Mouse (Mus musculus) liver, adult 2 months (tissue): ENCODE results near the gene Zfr2.

ENCODE experiments used
- CTCF ChIP-seq: fragments of 200-500 bp; IDR thresholded peaks from 2 replicates; pipeline ENCODE4 v1.5.1; 2011; ENCODE audit warnings: low read depth, low read length, control low read depth
- POLR2A ChIP-seq: fragments of 200-500 bp; IDR thresholded peaks from 2 replicates; pipeline ENCODE4 v1.6.1; 2011; ENCODE audit warnings: low read length, control low read depth; ENCODE audit not compliant: insufficient read depth; ENCODE audit errors: extremely low read depth

GRCm38 (mm10) chr10:81257158-81258039, 24.4 kb downstream of the Zfr2 start:
- no peak for TF ChIP-seq CTCF
- no peak for TF ChIP-seq POLR2A
